ENCODE assay signal across 7 mouse cellular contexts in the genomic region with DNA sequence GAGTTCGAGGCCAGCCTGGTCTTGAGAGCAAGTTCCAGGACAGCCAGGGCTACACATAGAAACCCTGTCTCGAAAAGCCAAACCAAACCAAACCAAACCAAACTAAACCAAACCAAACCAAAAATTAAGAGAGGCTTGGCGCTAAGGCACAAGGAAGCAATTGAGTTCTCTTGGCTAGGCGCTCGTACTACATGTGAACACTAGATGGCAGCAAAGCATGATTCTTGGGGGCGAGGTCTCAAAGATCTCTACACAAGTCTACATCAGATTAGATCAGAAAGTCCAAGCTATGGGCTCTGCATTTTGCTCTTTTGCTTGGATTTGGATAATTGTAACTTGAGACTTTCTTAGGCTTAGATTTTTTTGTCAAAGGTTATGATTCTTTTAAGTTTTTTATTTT. TPM values are rescaled to one million over a fixed set of nuclear protein-coding genes. Genes with fewer than 3 reads are reported as not detected.
DNase-seq lines count a peak whose midpoint lies in the region.

No protein-coding gene starts in this region.

- peak; percentile 85 for DNase-seq in CD4-positive, CD25-positive, alpha-beta regulatory T cell, adult 2 months (ENCODE audit: low read depth, low spot score)
- DNase-seq in Muller cell, postnatal 12 days (ENCODE audit: inconsistent ontology term), result peak; percentile 31
- DNase-seq in cerebellum, postnatal 14 days, result peak; percentile 84 to 87
- peak; percentile 36 to 40 for DNase-seq in gastrocnemius, adult 8-10 months (ENCODE audit: low spot score in 2 of 2)
- DNase-seq in layer of hippocampus, adult 18-20 months (ENCODE audit: low spot score in 2 of 2), result peak; percentile 65 to 84
- DNase-seq in lung, postnatal 10 days, result peak; percentile 82
- DNase-seq in right cerebral cortex, postnatal 14 days, result peak; percentile 64

RNA-seq across cellular contexts. Expression of gene Dapk2, which starts 13.8 kb away (rescaled TPM):
- 10 to 100 TPM; 28.1 to 36.2 (median 34.1) TPM for total RNA-seq in gastrocnemius, adult 8-10 months (2022)
- total RNA-seq in layer of hippocampus, adult 18-20 months (2021), result under 1 TPM; 0.76 to 0.92 TPM

RNA-seq across cellular contexts. Expression of gene Ciao2a, which starts 17.8 kb away (rescaled TPM):
- 10 to 100 TPM; 51.2 to 64.6 (median 61.2) TPM for total RNA-seq in gastrocnemius, adult 8-10 months (2022)
- 10 to 100 TPM; 29.4 to 30.5 TPM for total RNA-seq in layer of hippocampus, adult 18-20 months (2021)

RNA-seq across cellular contexts. Expression of gene Snx1, which starts 17.9 kb away (rescaled TPM):
- total RNA-seq in gastrocnemius, adult 8-10 months (2022), result 10 to 100 TPM in 3 of 4 experiments, 1 to 10 TPM in 1; 9.0 to 11.0 (median 10.5) TPM
- total RNA-seq in layer of hippocampus, adult 18-20 months (2021), result 10 to 100 TPM; 91.8 to 94.8 TPM

Comparison
In these comparisons a context has a peak if more than half of its experiments do, and no peak if none do; other contexts are left out.
1. Peak in every context shown above with its lines: DNase-seq.
2. DNase-seq: peak in every context shown above with its lines; median percentile 86 in cerebellum, postnatal 14 days; 85 in CD4-positive, CD25-positive, alpha-beta regulatory T cell, adult 2 months; 82 in lung, postnatal 10 days; 74 in layer of hippocampus, adult 18-20 months; 64 in right cerebral cortex, postnatal 14 days; 38 in gastrocnemius, adult 8-10 months; 31 in Muller cell, postnatal 12 days.
3. RNA of gene Dapk2, which starts 13.8 kb away (total RNA-seq): 28.1 to 36.2 TPM in gastrocnemius, adult 8-10 months; 0.76 to 0.92 TPM in layer of hippocampus, adult 18-20 months; every median in the first group is over 10 times any median in the second.
4. RNA of gene Snx1, which starts 17.9 kb away (total RNA-seq): 91.8 to 94.8 TPM in layer of hippocampus, adult 18-20 months; 9.0 to 11.0 TPM in gastrocnemius, adult 8-10 months; every median in the first group is over 4 times any median in the second.